Mouse (Mus musculus): ENCODE data around the gene Zyx. TPM values are rescaled to one million over a fixed set of nuclear protein-coding genes. Genes with fewer than 3 reads are reported as not detected.
A peak's percentile ranks its signal among the peaks of the same experiment; 100 is the strongest.

The Zyx gene
- polyA plus RNA-seq (2015; fragmentation: Nextera tagmentation; extraction: Ambion mirVana), result 152 and 159 TPM in 2 replicates

- Histone ChIP-seq H3K9ac (ENCODE audit: low read length) (peak within 1 kb of the TSS; percentile 98), H3K27ac (ENCODE audit: low read length) (peak within 1 kb of the TSS; percentile 98), H3K4me3 (ENCODE audit: low read length) (peak within 1 kb of the TSS; percentile 90), H3K36me3 (ENCODE audit: control insufficient read depth, insufficient read depth) (peaks cover 4% of the 10 kb centered on the region), H3K4me2 (ENCODE audit: low read depth, low read length) (peak within 1 kb of the TSS; percentile 94), H3K9me3 (replicated peaks; ENCODE audit: control insufficient read depth, low read length) (no peaks in the 10 kb centered on the region), H3K27me3 (ENCODE audit: control insufficient read depth, insufficient read depth, low read length) (no peaks in the 10 kb centered on the region), H3K4me1 (ENCODE audit: control insufficient read depth, insufficient read depth, low read length) (peaks cover 40% of the 10 kb centered on the region)
- peak; percentile 93 for ATAC-seq (replicated peaks; ENCODE audit: extremely low read depth, insufficient read depth, low FRiP score)
- under 1% methylated on average over 27 of the region's 36 CpGs for WGBS
These were observed at the start of gene Zyx for GRCm38 (mm10) chr6:42349426-42350020. Gene Zyx, plus strand, starts transcription at chr6:42349630.

- Histone ChIP-seq H3K9ac (ENCODE audit: low read length) (no peak overlapping the region), H3K9me3 (replicated peaks; ENCODE audit: control insufficient read depth, low read length) (no peaks in the 10 kb centered on the region), H3K4me1 (ENCODE audit: control insufficient read depth, insufficient read depth, low read length) (no peaks in the 10 kb centered on the region), H3K27me3 (ENCODE audit: control insufficient read depth, insufficient read depth, low read length) (no peaks in the 10 kb centered on the region), H3K27ac (ENCODE audit: low read length) (no peak overlapping the region), H3K4me2 (ENCODE audit: low read depth, low read length) (no peak overlapping the region), H3K36me3 (ENCODE audit: control insufficient read depth, insufficient read depth) (no peaks in the 10 kb centered on the region), H3K4me3 (ENCODE audit: low read length) (no peak overlapping the region)
- ATAC-seq (replicated peaks; ENCODE audit: extremely low read depth, insufficient read depth, low FRiP score), result no peak
- 44% methylated on average over 8 of the region's 8 CpGs for WGBS
These were observed 39.5 kb upstream of the Zyx start for GRCm38 (mm10) chr6:42309816-42310378.

DNA sequence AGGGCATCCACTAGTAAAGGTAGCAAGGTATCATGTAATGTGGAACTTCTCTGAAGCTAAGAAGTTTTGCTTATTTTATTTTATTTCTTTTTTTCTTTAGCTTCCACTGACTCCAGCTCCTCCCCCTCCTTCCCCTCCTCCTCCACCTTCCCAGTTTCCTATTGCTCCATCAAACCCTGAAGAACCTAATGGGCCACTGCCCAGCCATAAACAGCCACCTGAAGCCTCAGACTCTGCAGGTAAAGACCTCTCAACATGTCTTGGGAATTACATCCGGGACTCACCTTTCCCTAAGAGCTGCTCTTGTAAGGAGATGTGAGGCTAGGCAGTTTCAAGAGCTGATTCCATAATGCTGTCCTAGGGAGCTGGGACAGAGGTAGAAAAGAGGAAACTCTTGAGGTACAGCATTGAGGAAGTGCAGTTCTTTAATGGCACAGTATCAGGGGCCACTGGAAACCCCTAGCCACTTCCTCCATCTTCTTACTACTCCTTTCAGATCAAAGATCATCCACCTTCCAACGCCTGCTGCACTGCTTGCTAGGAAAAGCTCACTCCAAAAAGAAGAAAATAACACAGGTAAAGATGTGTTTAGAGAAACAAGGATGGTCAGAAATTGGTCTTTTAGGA, 38.9 kb upstream of the Zyx start:
- WGBS, result 79% methylated on average over 2 of the region's 2 CpGs
- no peaks in the 10 kb centered on the region for H3K4me1 ChIP-seq (ENCODE audit: control insufficient read depth, insufficient read depth, low read length)
- H3K27ac ChIP-seq (ENCODE audit: low read length), result no peak overlapping the region
- no peak overlapping the region for H3K4me2 ChIP-seq (ENCODE audit: low read depth, low read length)
- no peak for ATAC-seq (replicated peaks; ENCODE audit: extremely low read depth, insufficient read depth, low FRiP score)
- H3K36me3 ChIP-seq (ENCODE audit: control insufficient read depth, insufficient read depth), result no peaks in the 10 kb centered on the region
- H3K9me3 ChIP-seq (replicated peaks; ENCODE audit: control insufficient read depth, low read length), result no peaks in the 10 kb centered on the region
- H3K27me3 ChIP-seq (ENCODE audit: control insufficient read depth, insufficient read depth, low read length), result no peaks in the 10 kb centered on the region
- H3K9ac ChIP-seq (ENCODE audit: low read length), result no peak overlapping the region
- H3K4me3 ChIP-seq (ENCODE audit: low read length), result no peak overlapping the region

DNA sequence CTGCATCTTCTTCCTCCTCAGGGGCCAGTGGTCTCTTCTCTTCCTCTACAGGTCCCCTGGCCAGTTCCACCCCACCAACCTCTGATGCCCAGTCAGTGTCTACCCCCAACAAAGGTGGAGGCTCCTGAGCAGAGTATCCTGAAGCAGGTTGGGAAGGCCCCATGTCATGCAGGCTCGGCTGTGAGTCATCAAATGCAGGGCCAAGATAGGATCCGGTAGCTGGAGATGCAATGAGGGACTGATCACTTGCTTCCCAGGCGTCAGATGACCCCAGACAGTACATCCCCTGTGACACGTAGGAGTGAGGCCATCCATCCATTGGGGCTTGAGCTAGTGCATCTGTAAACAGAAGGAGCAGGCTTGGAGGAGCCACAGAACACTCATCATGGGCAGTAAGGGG, 31.1 kb upstream of the Zyx start:
- no peak overlapping the region for H3K9ac ChIP-seq (ENCODE audit: low read length)
- no peak overlapping the region for H3K4me2 ChIP-seq (ENCODE audit: low read depth, low read length)
- H3K4me1 ChIP-seq (ENCODE audit: control insufficient read depth, insufficient read depth, low read length), result no peaks in the 10 kb centered on the region
- no peaks in the 10 kb centered on the region for H3K36me3 ChIP-seq (ENCODE audit: control insufficient read depth, insufficient read depth)
- 68% methylated on average over 4 of the region's 4 CpGs for WGBS
- H3K27ac ChIP-seq (ENCODE audit: low read length), result no peak overlapping the region
- no peak overlapping the region for H3K4me3 ChIP-seq (ENCODE audit: low read length)
- H3K27me3 ChIP-seq (ENCODE audit: control insufficient read depth, insufficient read depth, low read length), result peaks cover 27% of the 10 kb centered on the region
- ATAC-seq (replicated peaks; ENCODE audit: extremely low read depth, insufficient read depth, low FRiP score), result no peak
- H3K9me3 ChIP-seq (replicated peaks; ENCODE audit: control insufficient read depth, low read length), result no peaks in the 10 kb centered on the region

GRCm38 (mm10) chr6:42323371-42324066, 25.9 kb upstream of the Zyx start:
- 1% methylated on average over 28 of the region's 28 CpGs for WGBS
- Histone ChIP-seq H3K4me2 (ENCODE audit: low read depth, low read length) (peak overlapping the region; percentile 99), H3K27ac (ENCODE audit: low read length) (no peak overlapping the region), H3K4me1 (ENCODE audit: control insufficient read depth, insufficient read depth, low read length) (peaks cover 8% of the 10 kb centered on the region; the same call in 1 of the 2 replicates), H3K27me3 (ENCODE audit: control insufficient read depth, insufficient read depth, low read length) (peaks cover 44% of the 10 kb centered on the region), H3K4me3 (ENCODE audit: low read length) (peak overlapping the region; percentile 69), H3K36me3 (ENCODE audit: control insufficient read depth, insufficient read depth) (no peaks in the 10 kb centered on the region), H3K9me3 (replicated peaks; ENCODE audit: control insufficient read depth, low read length) (no peaks in the 10 kb centered on the region), H3K9ac (ENCODE audit: low read length) (peak overlapping the region; percentile 66; the same call in 1 of the 2 replicates)
- ATAC-seq (replicated peaks; ENCODE audit: extremely low read depth, insufficient read depth, low FRiP score), result no peak

DNA sequence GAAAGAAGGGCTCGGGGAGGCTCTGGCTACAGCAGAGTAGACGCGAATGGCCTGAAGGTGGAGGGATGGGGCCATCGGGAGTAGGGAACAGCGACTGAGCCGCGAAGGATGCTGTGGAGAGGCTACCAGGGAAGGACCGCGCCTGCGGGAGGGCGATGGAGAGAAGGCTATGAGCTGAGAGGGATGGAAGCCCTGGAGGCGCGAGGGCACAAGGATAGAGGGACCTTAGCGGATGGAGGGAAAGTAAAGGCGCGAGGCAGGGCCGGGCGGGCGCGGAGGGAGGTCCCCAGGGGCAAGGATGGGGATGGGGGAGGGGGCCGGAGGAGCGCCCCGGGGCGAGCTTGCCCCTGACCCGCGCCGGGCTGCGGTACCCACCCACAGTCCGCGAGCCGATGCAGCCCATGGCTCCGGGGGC, 25.4 kb upstream of the Zyx start:
- peak overlapping the region; percentile 99 for H3K4me2 ChIP-seq (ENCODE audit: low read depth, low read length)
- H3K36me3 ChIP-seq (ENCODE audit: control insufficient read depth, insufficient read depth), result no peaks in the 10 kb centered on the region
- no peak overlapping the region for H3K27ac ChIP-seq (ENCODE audit: low read length)
- WGBS, result under 1% methylated on average over 32 of the region's 32 CpGs
- H3K9me3 ChIP-seq (replicated peaks; ENCODE audit: control insufficient read depth, low read length), result no peaks in the 10 kb centered on the region
- peaks cover 8% of the 10 kb centered on the region; the same call in 1 of the 2 replicates for H3K4me1 ChIP-seq (ENCODE audit: control insufficient read depth, insufficient read depth, low read length)
- H3K9ac ChIP-seq (ENCODE audit: low read length), result peak overlapping the region; percentile 66
- peaks cover 44% of the 10 kb centered on the region for H3K27me3 ChIP-seq (ENCODE audit: control insufficient read depth, insufficient read depth, low read length)
- ATAC-seq (replicated peaks; ENCODE audit: extremely low read depth, insufficient read depth, low FRiP score), result peak; percentile 23; the same call in 1 of the 2 replicates
- H3K4me3 ChIP-seq (ENCODE audit: low read length), result peak overlapping the region; percentile 69

DNA sequence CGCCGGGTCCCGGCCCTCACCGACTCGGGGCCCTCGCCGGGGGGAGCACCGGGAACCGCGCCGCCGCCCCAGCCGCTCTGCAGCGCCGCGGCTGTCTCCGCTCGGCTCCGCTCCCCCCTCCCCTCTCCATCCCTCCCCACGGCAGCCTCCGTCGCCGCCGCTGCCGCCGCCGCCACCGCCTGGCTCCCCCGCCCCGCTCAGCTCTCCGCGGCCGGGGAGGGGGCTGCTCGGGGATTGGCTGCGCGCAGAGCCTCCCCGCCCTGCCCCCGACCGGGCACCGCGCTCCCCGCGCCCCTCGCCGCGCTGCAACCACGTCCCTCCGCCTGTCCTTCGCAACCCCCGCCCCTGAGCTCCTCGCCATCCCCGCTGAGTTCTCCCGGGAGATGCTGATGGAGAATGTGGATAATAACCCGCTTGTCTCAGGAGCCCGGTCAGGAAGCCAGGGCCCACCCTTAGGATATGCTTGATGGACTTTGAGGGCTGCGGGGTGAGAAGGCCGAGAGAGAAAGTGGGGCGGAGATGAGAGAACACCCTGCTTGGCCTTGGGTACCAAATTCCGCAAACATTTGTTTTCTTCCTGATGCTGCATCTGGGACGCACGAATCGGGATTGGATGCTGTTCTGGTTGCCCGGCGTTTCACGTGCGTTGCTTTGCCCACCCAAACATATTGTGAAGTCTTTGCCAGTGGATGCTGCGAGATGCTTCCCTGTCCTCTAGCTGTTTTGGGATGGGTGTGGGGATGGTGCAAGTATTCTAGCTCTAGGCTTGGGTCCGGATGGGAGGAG, 24.8 kb upstream of the Zyx start, which contains the start of gene Fam131b:
Gene Fam131b (minus strand): TSS at position 162 of the 786 bp plus-strand sequence.
- Histone ChIP-seq H3K27me3 (ENCODE audit: control insufficient read depth, insufficient read depth, low read length) (peaks cover 44% of the 10 kb centered on the region), H3K4me2 (ENCODE audit: low read depth, low read length) (peak within 1 kb of the TSS; percentile 99), H3K36me3 (ENCODE audit: control insufficient read depth, insufficient read depth) (no peaks in the 10 kb centered on the region), H3K4me1 (ENCODE audit: control insufficient read depth, insufficient read depth, low read length) (peaks cover 8% of the 10 kb centered on the region; the same call in 1 of the 2 replicates), H3K27ac (ENCODE audit: low read length) (no peak within 1 kb of the TSS), H3K9ac (ENCODE audit: low read length) (peak within 1 kb of the TSS; percentile 66), H3K4me3 (ENCODE audit: low read length) (peak within 1 kb of the TSS; percentile 69), H3K9me3 (replicated peaks; ENCODE audit: control insufficient read depth, low read length) (no peaks in the 10 kb centered on the region)
- WGBS, result under 1% methylated on average over 27 of the region's 68 CpGs
- peak; percentile 63; the same call in 1 of the 2 replicates for ATAC-seq (replicated peaks; ENCODE audit: extremely low read depth, insufficient read depth, low FRiP score)

DNA sequence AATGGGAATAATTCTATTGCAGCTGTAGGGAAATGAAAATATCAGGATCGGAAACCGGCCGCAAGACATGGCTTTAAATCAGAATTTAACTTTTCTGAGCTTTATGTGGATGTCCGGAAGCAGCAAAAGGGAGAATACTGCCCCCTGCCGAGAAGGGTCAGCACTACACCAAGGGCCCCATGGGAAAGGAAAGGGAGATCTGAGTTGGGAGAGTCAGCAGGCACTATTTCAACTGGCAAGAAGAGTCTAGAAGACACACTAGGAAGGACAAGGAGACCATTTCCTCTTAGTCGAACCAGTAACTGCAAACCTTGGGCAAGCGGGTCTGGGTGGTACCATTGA, 24.2 kb upstream of the Zyx start:
- no peak for ATAC-seq (replicated peaks; ENCODE audit: extremely low read depth, insufficient read depth, low FRiP score)
- 9% methylated on average over 7 of the region's 7 CpGs for WGBS
- H3K4me3 ChIP-seq (ENCODE audit: low read length), result peak overlapping the region; percentile 69
- H3K27ac ChIP-seq (ENCODE audit: low read length), result no peak overlapping the region
- H3K36me3 ChIP-seq (ENCODE audit: control insufficient read depth, insufficient read depth), result no peaks in the 10 kb centered on the region
- peaks cover 8% of the 10 kb centered on the region; the same call in 1 of the 2 replicates for H3K4me1 ChIP-seq (ENCODE audit: control insufficient read depth, insufficient read depth, low read length)
- no peaks in the 10 kb centered on the region for H3K9me3 ChIP-seq (replicated peaks; ENCODE audit: control insufficient read depth, low read length)
- peaks cover 44% of the 10 kb centered on the region for H3K27me3 ChIP-seq (ENCODE audit: control insufficient read depth, insufficient read depth, low read length)
- no peak overlapping the region for H3K9ac ChIP-seq (ENCODE audit: low read length)
- H3K4me2 ChIP-seq (ENCODE audit: low read depth, low read length), result peak overlapping the region; percentile 99

Data from heart, embryonic 16.5 days (tissue).